Mouse (Mus musculus) bone marrow macrophage, adult 2 months (primary cell): Measurements from ENCODE around the gene A4galt.

Experiments
- CTCF ChIP-seq: IDR thresholded peaks from 2 replicates; pipeline ENCODE4 v1.5.1; 2012; ENCODE audit warnings: low read depth, mild to moderate bottlenecking, low read length, moderate library complexity
- POLR2A ChIP-seq: IDR thresholded peaks from 2 replicates; pipeline ENCODE4 v1.6.1; 2012; ENCODE audit warnings: mild to moderate bottlenecking, low read depth, low read length, borderline replicate concordance

- TF ChIP-seq CTCF (no peak), POLR2A (no peak)
These were observed 25.9 kb upstream of the A4galt start for GRCm38 (mm10) chr15:83277451-83277850.
